Mouse (Mus musculus): ENCODE results near the gene Gm3127. TPM values are rescaled to one million over a fixed set of nuclear protein-coding genes. Genes with fewer than 3 reads are reported as not detected.
"Not testable (repeated sequence)": the region's sequence is repeated elsewhere in the genome, so short reads cannot be mapped to it uniquely, and the experiment has no call there.

The Gm3127 gene
- total RNA-seq (2021), result not detected
- long read RNA-seq, experiment 1, result 0 reads
- long read RNA-seq, experiment 2, result 0 reads

DNA sequence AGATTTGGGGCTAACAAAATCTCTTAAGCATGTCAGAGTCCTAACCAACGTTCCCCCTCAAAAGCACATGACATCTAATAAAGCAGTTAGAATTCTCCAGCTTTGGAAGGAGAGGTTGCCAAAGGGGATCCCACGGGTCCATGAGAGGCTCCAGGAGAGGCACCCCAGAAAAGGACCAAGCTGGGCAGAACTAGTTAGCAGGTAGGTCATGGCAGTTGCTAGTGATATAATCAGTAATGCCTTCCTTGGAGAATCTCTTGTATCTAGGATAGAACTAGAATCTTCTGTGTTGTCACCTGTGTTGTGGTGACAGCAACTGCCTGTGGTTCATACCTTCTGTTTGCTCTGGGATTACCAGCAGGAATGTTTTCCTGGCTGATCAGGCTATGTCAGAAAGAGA is at the start of gene Gm3127:
TSS of gene Gm3127 (plus strand) at position 301 of the 400 bp plus-strand sequence.
- not testable (repeated sequence) for DNase-seq (ENCODE audit: low spot score in 2 of 2)

DNA sequence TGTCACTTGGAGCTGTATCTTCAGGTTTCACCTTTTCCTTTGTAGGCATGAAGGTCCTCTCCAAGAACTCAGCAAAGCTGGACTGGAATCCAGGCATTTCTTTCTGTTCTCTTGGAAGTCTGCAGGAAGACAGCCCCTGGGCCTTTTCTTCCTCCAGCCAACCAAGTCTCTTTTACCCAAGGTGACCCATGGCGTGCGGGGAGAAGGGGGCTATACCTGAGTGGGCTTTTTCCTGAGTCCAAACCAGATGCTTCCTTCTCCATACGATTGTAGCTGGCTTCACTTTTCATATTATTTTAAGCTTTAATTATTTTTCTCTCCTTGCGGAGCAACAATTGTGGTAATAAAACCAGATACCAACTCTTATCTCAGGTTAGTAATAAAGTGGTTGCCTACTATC is 23.2 kb upstream of the Gm3127 start:
- DNase-seq (ENCODE audit: low spot score in 2 of 2), result peak in 1 of 2 experiments; percentile 1

DNA sequence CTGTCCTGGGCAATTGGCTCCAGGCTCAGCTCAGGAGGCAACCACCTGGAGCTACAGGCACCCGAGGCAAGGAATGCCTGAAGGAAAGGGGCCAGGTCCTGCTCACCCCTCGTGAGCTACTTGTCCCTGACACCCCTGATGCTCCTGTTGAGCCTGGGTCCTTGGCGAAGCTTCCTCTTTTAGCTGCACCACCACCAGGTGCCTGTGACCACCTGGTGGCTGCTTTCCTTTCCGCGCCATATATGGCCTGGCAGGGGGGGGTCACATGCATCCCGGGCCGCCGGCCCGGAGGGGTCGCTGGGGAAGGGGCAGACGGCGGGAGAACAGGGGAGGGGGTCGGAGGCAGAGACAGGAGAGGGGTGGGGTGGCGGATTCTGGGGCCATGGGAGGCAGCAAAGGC is 17.2 kb downstream of the Gm3127 start:
- DNase-seq (ENCODE audit: low spot score in 2 of 2), result peak in 1 of 2 experiments; percentile 1

DNA sequence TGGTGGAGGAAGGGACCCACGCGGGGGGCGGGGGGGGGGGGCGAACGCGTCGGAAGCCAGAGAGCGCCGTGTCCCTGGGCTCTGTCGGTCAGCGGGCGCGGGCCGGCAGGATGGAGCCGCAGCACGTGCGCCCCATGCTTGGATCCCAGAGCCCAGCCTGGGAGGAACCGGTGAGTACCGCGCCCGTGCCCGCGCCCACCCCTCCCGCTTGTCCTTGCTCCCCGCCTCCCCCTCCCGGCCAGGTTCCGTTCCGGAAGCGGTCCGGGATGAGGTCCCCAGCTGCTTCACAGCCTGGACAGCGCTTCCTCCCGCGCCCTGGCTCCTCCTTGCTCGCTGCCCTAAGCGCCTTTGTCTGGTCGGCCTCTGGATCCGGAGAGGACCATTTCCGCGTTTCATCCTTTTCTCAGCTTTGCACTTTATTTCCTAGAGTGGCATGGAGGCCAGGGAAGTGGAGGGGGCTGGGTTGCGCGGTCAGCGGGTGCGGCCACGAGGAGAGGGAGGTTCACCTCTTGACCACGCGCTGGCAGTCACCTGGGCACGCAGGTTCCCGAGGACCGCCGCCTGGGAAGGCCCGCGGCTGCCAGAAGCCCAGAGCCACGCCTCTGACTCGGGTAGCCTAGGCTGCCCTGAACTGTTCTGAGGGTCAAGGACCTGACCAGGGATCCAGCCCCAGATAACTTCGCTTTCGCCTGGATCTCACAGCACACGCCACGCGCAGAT is 17.8 kb downstream of the Gm3127 start, which contains the start of gene Gm2974:
TSS of gene Gm2974 (plus strand) at position 86 of the 720 bp plus-strand sequence.
- peak in 1 of 2 experiments; percentile 1 for DNase-seq (ENCODE audit: low spot score in 2 of 2)

DNA sequence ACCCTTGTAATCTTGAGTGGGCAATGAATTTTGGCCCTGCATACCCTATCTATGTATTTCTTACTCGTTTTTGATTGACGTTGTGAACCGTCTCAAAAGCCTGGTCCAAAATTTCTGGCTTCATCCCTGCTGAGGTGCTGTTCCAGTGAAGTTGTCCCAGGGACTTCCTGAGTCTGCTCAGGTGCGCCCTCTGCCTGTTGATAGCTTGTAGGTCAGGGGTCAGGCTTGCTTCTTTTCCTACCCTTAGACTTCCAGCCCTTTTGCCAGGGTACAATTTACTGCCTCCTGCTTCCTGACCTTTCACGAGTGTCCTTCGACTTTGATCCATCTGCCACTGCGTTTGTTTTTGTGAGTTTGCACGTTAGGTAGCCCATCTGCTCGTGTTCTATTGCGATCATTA is 18.5 kb downstream of the Gm3127 start:
- not testable (repeated sequence) for DNase-seq (ENCODE audit: low spot score in 2 of 2)

Other genes with a start within 250 kb of the Gm3127 start
- not detected for gene Gm3029, start 233.3 kb upstream of the Gm3127 start, total RNA-seq (2021)
- gene Gm3095, start 201.5 kb upstream of the Gm3127 start, total RNA-seq (2021), result under 1 TPM; 0.30 to 0.56 TPM
- gene Gm3099, start 166.6 kb upstream of the Gm3127 start, total RNA-seq (2021), result not detected
- gene Gm5796, start 141.1 kb upstream of the Gm3127 start, total RNA-seq (2021), result 1 to 10 TPM; 2.4 to 2.6 TPM
- under 1 TPM; 0.26 to 0.28 TPM for gene Gm3115, start 80.9 kb upstream of the Gm3127 start, total RNA-seq (2021)
- 1 to 10 TPM; 2.3 to 3.9 TPM for gene Gm8108, start 54.5 kb upstream of the Gm3127 start, total RNA-seq (2021)
- gene Gm2974, start 17.5 kb downstream of the Gm3127 start, total RNA-seq (2021), result under 1 TPM; 0.28 to 0.79 TPM
- gene Gm3138, start 84.6 kb downstream of the Gm3127 start, total RNA-seq (2021), result not detected
- not detected for gene Gm3149, start 152.3 kb downstream of the Gm3127 start, total RNA-seq (2021)
- gene 2610042L04Rik, start 169.7 kb downstream of the Gm3127 start, total RNA-seq (2021), result under 1 TPM; 0.45 to 0.49 TPM
- not detected for gene Gm3159, start 232.5 kb downstream of the Gm3127 start, total RNA-seq (2021)

Measured in left cerebral cortex, adult 18-20 months (tissue).